Mouse (Mus musculus) adrenal gland, postnatal 25 days (tissue): Measurements from ENCODE around the gene Dek. TPM values are rescaled to one million over a fixed set of nuclear protein-coding genes. Genes with fewer than 3 reads are reported as not detected.

ENCODE experiments used
- DNase-seq: peaks from one replicate; pipeline ENCODE4 v3.0.0; 2021; ENCODE audit warnings: mixed read lengths
- long read RNA-seq: library from polyadenylated mRNA; stranded (forward); transcript quantifications from one replicate; pipeline ENCODE4 v2.0.0, GENCODE M21; 2021
- total RNA-seq: library from RNA; stranded (reverse); gene quantifications from 2 replicates; pipeline ENCODE4 v1.2.3, GENCODE M21; 2021

The Dek gene
- total RNA-seq: 80.0 and 81.6 TPM in 2 replicates
- long read RNA-seq, transcript Dek-201 (11 exons, 2,556 nt): major isoform, 66 of 101 reads
- long read RNA-seq, partial matches to known transcripts: 23 of 101 reads
- long read RNA-seq, other reads (novel, unspliced or antisense): 7 of 101 reads

DNA sequence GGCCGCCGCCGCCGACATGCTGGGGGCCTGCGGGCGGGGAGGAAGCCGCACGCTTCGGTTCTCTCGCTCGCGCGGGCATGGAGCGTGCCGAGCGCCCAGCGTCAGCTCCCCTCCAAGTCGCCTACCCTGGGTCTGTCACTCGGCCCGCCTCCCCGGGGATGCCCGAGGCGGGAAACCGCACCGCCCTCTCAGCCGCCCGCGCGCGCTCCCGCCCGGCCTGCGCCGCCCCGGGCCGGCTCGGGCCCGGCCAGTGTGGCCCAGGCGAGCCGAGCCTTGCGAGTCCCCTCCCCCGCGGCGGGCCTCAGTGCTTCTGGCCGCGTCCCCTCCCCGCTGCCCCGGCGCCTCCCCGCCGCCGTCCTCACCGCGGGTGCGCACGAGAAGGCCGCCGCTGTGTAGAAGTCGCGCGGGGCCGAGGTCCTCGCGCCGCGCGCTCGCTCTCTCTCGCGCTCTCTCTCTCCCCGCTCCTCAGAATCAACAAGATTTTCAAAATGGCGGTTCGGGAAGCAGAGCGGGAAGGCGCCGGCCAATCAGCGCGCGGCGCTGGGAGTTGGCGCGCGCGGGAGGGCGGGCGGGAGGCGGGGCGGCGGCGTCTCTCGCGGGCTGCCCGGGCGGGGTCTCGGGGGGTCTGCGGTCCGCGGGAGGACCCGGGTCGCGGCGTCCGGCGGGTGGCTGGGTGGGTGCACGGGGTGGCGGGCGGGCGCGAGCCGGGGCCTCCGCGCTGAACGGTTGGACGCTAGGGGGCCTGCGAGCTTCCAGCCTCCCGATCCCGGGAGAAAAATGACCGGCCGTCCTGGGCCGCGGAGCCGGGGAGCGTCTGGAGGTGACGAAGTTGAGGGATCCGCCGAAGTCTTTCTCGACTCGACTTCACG, at the start of gene Dek:
Dek (minus strand) TSS at position 491 of the 869 bp plus-strand sequence.
- DNase-seq: peak; percentile 83

DNA sequence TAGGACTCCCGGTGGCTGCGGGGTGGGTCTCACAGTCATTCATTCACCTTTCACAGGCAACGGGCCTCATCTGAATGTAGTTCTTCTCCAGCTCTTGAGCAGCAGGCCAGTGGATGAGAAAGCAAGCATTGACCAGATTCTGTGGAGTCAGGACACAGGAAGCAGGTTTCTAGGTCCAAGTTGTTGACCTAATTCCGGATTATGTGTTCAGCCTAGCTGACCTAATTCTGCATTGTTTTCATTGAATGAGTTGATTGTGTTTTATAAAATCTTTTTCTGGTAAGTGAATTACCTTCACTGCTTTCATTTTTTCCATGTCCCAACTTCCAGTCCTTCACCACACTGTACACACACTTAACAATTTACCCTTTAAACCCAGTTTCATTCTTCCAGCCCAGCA, 48.9 kb upstream of the Dek start:
- no peak for DNase-seq

GRCm38 (mm10) chr13:47153206-47153605, 47.2 kb upstream of the Dek start:
- no peak for DNase-seq

DNA sequence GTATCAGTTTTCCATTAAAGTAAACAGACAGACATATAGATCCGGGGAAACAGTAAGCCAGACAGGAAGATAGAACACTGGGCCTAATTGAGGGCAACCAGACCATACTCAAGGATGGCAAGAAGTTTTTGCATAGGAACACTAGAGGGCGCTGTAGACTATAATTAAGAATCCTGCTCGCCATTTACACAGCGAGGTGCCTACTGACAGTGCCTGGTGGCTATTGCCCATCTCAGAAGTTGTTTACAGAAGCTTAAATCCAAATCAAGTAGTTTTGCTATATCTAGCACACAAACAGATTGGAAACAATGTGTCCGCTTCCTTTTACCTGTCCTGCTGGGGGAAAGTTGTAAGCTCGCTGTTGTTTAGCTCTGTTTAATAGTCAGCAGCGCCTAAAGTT, 46.4 kb upstream of the Dek start:
- DNase-seq: no peak

DNA sequence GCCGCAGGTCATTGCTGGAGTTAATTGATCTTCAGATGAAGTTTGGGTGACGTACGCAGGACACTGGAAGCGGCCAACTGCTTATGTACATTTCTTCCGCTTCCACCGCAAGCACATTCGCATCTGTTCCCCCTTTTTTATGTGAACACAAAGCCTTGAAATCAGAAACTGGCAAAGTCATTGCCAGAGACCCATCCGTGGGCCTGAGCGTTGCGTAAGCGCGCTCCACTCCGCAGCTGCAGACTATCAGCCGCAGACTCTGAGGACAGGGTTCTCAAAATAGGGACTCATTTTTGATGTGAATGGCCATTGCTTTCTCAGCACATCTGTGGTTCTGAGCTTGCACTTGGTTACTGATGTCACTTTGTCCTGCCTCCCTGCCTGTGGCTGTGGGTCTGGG, 45.1 kb upstream of the Dek start:
- no peak for DNase-seq

DNA sequence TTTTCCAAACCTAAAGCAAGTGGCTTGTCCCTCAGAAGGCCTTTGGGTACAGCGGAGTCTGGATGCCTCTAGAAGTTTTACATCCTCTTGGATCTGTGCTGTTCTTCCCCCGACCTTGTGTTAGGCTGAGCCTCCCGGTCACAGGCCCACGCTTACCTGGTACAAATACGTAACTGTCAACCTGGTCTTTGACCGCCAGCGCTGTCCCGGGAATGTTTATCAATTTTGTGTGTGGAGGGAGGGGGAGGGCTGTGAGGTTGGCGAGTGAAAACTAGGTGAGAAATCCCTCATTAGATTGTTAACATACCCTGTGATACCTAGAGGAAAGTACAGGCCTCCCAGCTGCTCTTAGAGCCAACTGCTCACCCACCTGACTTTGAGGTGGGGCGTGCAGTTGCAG, 44.0 kb upstream of the Dek start:
- no peak for DNase-seq

DNA sequence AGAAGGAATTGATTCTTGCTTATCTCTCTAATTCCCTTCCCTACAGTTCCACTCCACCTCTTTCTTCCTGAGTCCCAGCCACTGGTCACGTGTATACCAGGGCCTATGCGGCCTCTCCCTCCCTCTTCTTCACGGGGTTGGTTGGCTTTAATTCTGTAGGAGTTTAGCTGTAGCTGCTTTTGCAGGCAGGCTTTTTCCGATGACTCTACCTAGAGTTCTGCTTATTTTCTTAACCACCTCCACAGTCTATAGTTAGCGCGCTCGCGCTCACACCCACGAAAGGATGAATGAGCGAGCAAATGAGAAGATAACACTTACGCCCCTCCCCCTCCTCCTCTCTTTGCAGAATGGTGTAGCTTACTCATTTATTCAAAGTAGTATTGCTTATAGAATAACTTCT, 42.6 kb upstream of the Dek start:
- DNase-seq: no peak

DNA sequence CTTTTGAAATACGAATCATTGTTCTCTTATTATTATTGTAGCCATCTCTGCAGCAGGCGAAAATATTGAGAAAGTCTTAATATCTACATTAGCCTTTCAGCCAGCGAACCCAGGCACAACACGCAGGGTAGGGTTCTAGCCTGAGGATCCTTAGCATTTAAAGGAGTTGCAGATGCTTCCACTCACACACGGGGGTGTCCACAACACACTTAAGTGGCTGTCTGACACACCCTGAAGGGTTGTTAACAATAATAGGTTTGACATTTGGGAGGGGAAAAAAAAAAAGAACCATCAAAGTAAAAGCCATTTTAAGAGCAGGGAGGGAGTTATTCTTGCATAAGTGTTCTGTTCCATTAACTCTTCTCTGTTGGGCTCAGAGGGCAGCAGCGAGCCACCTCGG, 40.4 kb upstream of the Dek start:
- DNase-seq: no peak

- no peak for DNase-seq
Observed at GRCm38 (mm10) chr13:47145939-47146338, 39.9 kb upstream of the Dek start.

DNA sequence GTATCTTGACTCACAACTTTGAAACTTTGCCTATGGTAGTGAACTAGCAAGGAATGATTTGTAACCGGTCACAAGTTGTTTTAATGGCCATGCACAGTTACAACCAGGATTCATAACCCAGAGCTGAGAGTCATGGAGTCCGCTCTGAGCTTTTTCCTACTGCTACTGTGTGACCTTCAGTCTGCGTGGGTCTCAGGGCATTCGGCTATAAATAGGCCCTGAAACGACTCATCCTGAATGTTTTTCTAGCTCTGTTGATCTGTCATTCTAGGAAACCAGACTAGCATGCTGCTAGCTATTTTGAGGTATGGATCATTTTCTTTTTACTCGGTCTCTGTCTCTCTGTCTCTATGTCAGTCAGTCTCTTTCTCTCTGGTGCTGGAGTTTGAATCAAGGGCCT, 36.8 kb upstream of the Dek start:
- no peak for DNase-seq

- no peak for DNase-seq
Observed at GRCm38 (mm10) chr13:47135741-47136140, 29.7 kb upstream of the Dek start.

- DNase-seq: no peak
Observed at GRCm38 (mm10) chr13:47134836-47135235, 28.8 kb upstream of the Dek start.

- DNase-seq: no peak
Observed at GRCm38 (mm10) chr13:47133058-47133457, 27.1 kb upstream of the Dek start.

DNA sequence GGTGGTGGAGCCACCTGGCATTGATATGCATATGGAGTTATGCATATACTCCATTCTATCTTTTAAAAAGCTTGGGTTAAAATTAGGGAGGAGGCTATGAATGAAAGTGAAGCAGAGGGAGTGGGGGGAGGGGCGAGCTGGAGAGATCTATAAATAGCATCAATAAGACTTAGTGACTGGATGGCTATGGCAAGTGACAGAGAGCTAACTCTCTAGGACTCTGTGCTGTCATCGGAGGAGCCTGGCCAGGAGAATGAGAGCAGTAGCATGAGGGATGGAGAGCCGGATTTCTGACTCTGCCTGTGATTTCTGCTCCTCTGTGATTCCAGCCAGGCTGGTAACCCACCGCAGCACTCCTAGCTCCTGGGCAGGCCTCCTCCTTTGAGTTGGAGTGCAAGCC, 23.1 kb upstream of the Dek start:
- DNase-seq: no peak

- DNase-seq: no peak
Observed at GRCm38 (mm10) chr13:47125595-47125994, 19.6 kb upstream of the Dek start.

DNA sequence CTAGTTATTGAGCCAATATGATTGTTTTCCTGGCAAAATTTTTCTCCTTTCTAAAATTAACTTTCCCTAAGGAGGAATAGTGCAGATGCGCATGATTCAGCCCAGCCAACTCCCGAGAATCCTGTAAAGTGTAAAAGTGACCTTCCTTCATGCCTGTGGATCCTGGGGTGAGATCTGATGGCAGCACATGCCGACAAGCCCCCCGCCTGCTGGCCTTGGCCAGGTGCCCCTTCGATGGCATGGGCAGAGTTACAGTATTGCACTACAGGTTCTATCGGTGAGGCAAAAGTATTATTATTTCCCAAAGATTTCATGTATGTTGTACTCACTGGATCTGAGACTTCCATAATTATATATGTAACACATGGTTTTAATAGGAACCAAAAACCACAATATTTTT, 19.0 kb upstream of the Dek start:
- no peak for DNase-seq

- DNase-seq: no peak
Observed at GRCm38 (mm10) chr13:47124449-47124848, 18.4 kb upstream of the Dek start.

GRCm38 (mm10) chr13:47122537-47123430, 16.8 kb upstream of the Dek start, which contains the start of gene Rnf144b:
Gene Rnf144b, plus strand, starts transcription at chr13:47122656.
- DNase-seq: peak; percentile 50

GRCm38 (mm10) chr13:47121333-47121889, 15.4 kb upstream of the Dek start:
- DNase-seq: no peak

GRCm38 (mm10) chr13:47116000-47116399, 10.0 kb upstream of the Dek start:
- DNase-seq: no peak

DNA sequence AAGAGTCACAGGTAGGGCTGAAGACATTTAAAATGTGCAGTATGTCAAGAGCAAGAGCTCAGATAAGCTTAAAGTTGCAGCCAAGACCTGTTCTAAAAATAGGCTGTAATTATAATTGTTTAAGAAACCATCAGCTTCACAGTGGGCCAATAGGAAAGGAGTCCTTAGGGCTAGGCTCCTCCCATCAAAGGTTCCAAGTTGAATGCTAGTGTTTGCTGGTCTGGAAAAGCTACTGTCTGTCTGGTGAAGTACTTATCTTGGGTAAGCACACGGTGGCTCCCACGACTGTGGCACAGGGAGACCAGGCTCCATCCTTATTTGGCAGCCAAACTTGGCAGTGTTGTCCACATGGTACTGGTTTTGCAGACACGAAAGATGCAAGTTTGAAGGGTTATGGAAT, 6.9 kb upstream of the Dek start:
- no peak for DNase-seq

DNA sequence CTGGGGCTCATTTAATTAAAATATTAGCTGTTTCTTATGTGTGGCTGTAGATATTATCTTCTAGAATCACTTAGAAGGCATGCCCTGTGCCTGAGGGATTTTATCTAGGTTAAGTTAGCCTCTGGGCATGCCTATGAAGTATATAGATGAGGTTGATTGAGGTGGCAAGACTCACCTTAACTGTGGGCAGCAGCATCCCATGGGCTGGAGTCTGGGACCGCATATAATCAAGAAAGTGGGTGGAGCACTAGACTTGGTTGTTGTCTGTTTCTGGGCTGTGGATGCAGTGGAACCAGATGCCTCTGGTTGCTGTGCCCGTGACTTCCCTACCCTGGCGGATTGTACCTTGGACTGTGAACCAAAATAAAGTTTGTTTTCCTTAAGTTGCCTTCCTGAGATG, 6.1 kb upstream of the Dek start:
- DNase-seq: no peak

- no peak for DNase-seq
Observed at GRCm38 (mm10) chr13:47111185-47111584, 5.2 kb upstream of the Dek start.
